Mouse (Mus musculus): ENCODE data around the gene Fancf. TPM values are rescaled to one million over a fixed set of nuclear protein-coding genes. Genes with fewer than 3 reads are reported as not detected.

The Fancf gene
- total RNA-seq (2021) = 1 to 10 TPM; 3.7 to 4.1 TPM
- long read RNA-seq, transcript Fancf-201 (1 exons, 1,691 nt) = major isoform, 8 of 10 reads
- long read RNA-seq, partial matches to known transcripts = 0 of 10 reads
- long read RNA-seq, other reads (novel, unspliced or antisense) = 2 of 10 reads

- DNase-seq (ENCODE audit: low spot score in 2 of 2) = peak; percentile 97 to 100
Measured at GRCm38 (mm10) chr7:51862097-51862492, at the start of gene Fancf. Gene Fancf (minus strand): TSS chr7:51862267.

- DNase-seq (ENCODE audit: low spot score in 2 of 2) = no peak
Measured at GRCm38 (mm10) chr7:51899066-51899465, 37.0 kb upstream of the Fancf start.

- DNase-seq (ENCODE audit: low spot score in 2 of 2) = no peak
Measured at GRCm38 (mm10) chr7:51894939-51895338, 32.9 kb upstream of the Fancf start.

GRCm38 (mm10) chr7:51894133-51894801 is 32.2 kb upstream of the Fancf start:
- DNase-seq (ENCODE audit: low spot score in 2 of 2) = no peak

GRCm38 (mm10) chr7:51893008-51893407 is 30.9 kb upstream of the Fancf start:
- DNase-seq (ENCODE audit: low spot score in 2 of 2) = no peak

GRCm38 (mm10) chr7:51892224-51892965 is 30.3 kb upstream of the Fancf start:
- no peak for DNase-seq (ENCODE audit: low spot score in 2 of 2)

GRCm38 (mm10) chr7:51889601-51890000 is 27.5 kb upstream of the Fancf start:
- DNase-seq (ENCODE audit: low spot score in 2 of 2) = no peak

GRCm38 (mm10) chr7:51887678-51888567 is 25.9 kb upstream of the Fancf start:
- DNase-seq (ENCODE audit: low spot score in 2 of 2) = no peak

- no peak for DNase-seq (ENCODE audit: low spot score in 2 of 2)
Measured at GRCm38 (mm10) chr7:51885345-51885744, 23.3 kb upstream of the Fancf start.

- no peak for DNase-seq (ENCODE audit: low spot score in 2 of 2)
Measured at GRCm38 (mm10) chr7:51880121-51880520, 18.1 kb upstream of the Fancf start.

GRCm38 (mm10) chr7:51879136-51879723 is 17.2 kb upstream of the Fancf start:
- peak; percentile 55 to 63 for DNase-seq (ENCODE audit: low spot score in 2 of 2)

GRCm38 (mm10) chr7:51878730-51879129 is 16.7 kb upstream of the Fancf start:
- DNase-seq (ENCODE audit: low spot score in 2 of 2) = no peak

- no peak for DNase-seq (ENCODE audit: low spot score in 2 of 2)
Measured at GRCm38 (mm10) chr7:51876316-51876715, 14.2 kb upstream of the Fancf start.

- no peak for DNase-seq (ENCODE audit: low spot score in 2 of 2)
Measured at GRCm38 (mm10) chr7:51872597-51872996, 10.5 kb upstream of the Fancf start.

- DNase-seq (ENCODE audit: low spot score in 2 of 2) = no peak
Measured at GRCm38 (mm10) chr7:51872041-51872440, 10.0 kb upstream of the Fancf start.

- no peak for DNase-seq (ENCODE audit: low spot score in 2 of 2)
Measured at GRCm38 (mm10) chr7:51867983-51868382, 5.9 kb upstream of the Fancf start.

GRCm38 (mm10) chr7:51865336-51865735 is 3.3 kb upstream of the Fancf start:
- DNase-seq (ENCODE audit: low spot score in 2 of 2) = no peak

GRCm38 (mm10) chr7:51862842-51863241 is 775 bp upstream of the Fancf start:
- no peak for DNase-seq (ENCODE audit: low spot score in 2 of 2)

- peak; percentile 85 to 92 for DNase-seq (ENCODE audit: low spot score in 2 of 2)
Measured at GRCm38 (mm10) chr7:51861250-51862096, 594 bp downstream of the Fancf start, which contains the start of gene Gas2. Gene Gas2 (plus strand): TSS chr7:51862015.

- no peak for DNase-seq (ENCODE audit: low spot score in 2 of 2)
Measured at GRCm38 (mm10) chr7:51851890-51852507, 10.1 kb downstream of the Fancf start.
